In the genomic region with DNA sequence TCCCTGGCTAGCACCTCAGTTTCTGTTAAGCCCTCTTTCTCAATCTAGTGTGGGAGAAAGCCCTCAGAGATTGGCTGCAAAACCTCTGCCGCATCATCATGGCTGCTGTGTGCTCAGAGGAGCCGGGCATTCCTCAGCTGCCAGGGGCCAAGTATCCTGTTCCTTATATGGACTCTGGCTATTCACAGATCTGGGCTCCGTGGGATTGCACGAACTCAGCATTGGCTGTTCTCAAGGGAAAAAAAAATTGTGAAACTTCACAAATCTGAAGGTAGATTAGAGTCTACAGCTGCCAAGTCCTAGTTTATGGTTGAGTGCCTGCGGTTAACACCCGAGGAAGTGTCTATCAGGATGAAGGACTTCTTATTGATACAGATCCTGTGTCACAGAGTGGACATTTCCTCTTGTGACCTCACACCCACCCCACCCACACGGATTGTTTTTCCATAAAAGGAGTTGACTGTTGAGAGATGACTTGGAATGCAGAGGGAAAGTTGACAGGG, we compare ENCODE assay signal across 8 mouse cellular contexts. TPM values are rescaled to one million over a fixed set of nuclear protein-coding genes. Genes with fewer than 3 reads are reported as not detected.
DNase-seq lines count a peak whose midpoint lies in the region; ATAC-seq and TF ChIP-seq lines count a peak whose summit lies in the region.

No protein-coding gene starts in this region.

- no peak overlapping the region for H3K9ac ChIP-seq in intestine, embryonic 16.5 days (ENCODE audit: low read depth, low read length)
- no peak overlapping the region for H3K9ac ChIP-seq in hindbrain, postnatal 0 days (replicated peaks; ENCODE audit: low read length)

- H3K4me2 ChIP-seq in intestine, embryonic 16.5 days (ENCODE audit: low read depth, low read length): no peak overlapping the region
- no peak overlapping the region for H3K4me2 ChIP-seq in hindbrain, postnatal 0 days (ENCODE audit: low read depth, low read length)

- 34% methylated on average over 7 of the region's 7 CpGs for WGBS in intestine, embryonic 16.5 days
- 40% methylated on average over 7 of the region's 7 CpGs for WGBS in hindbrain, postnatal 0 days

- no peaks in the 10 kb centered on the region for H3K27me3 ChIP-seq in intestine, embryonic 16.5 days (replicated peaks; ENCODE audit: control insufficient read depth, insufficient read depth, low read length)
- no peaks in the 10 kb centered on the region for H3K27me3 ChIP-seq in hindbrain, postnatal 0 days (ENCODE audit: insufficient read depth, low read length)

- H3K27ac ChIP-seq in gastrocnemius, adult 2 months: peak overlapping the region; percentile 89
- H3K27ac ChIP-seq in intestine, embryonic 16.5 days (ENCODE audit: low read length): no peak overlapping the region
- no peak overlapping the region for H3K27ac ChIP-seq in hindbrain, postnatal 0 days

- TF ChIP-seq CTCF in gastrocnemius, adult 2 months (IDR thresholded peaks at IDR 0.05): no peak
- TF ChIP-seq CTCF in hindbrain, postnatal 0 days (IDR thresholded peaks at IDR 0.05; ENCODE audit: low read depth): no peak

- H3K4me1 ChIP-seq in intestine, embryonic 16.5 days (ENCODE audit: control insufficient read depth, insufficient read depth, low read length): 0 out of 2 replicates have a peak, but pooled peaks cover 7% of the 10 kb centered on the region
- no peaks in the 10 kb centered on the region for H3K4me1 ChIP-seq in hindbrain, postnatal 0 days (ENCODE audit: insufficient read depth, low read length)

- intact Hi-C loops in gastrocnemius, adult 2 months (cut with DNase I): loop anchor here (1.0 kb wide), 1 partner anchor 44 kb away; a partner anchor contains a TSS
- intact Hi-C loops in left cerebral cortex, postnatal 25 days (cut with DNase I): loop anchor here (10.0 kb wide), 1 partner anchor 575 kb away; no protein-coding TSS in a partner anchor

- H3K4me3 ChIP-seq in gastrocnemius, adult 2 months: peak overlapping the region; percentile 62
- H3K4me3 ChIP-seq in intestine, embryonic 16.5 days (ENCODE audit: low read length): no peak overlapping the region
- no peak overlapping the region for H3K4me3 ChIP-seq in hindbrain, postnatal 0 days (ENCODE audit: low read length)

- no peaks in the 10 kb centered on the region for H3K9me3 ChIP-seq in intestine, embryonic 16.5 days (ENCODE audit: control insufficient read depth, low read length)
- no peaks in the 10 kb centered on the region for H3K9me3 ChIP-seq in hindbrain, postnatal 0 days (ENCODE audit: low read length)

- peak; percentile 34 for DNase-seq in adrenal gland, postnatal 14 days
- peak; percentile 80 for DNase-seq in gastrocnemius, adult 2 months
- DNase-seq in lung, postnatal 36 days: peak; percentile 83
- no peak for DNase-seq in left cerebral cortex, postnatal 25 days (ENCODE audit: low spot score in 2 of 2)
- DNase-seq in spleen, postnatal 10 days (ENCODE audit: low spot score in 2 of 2): no peak
- no peak for DNase-seq in hindbrain, postnatal 0 days (ENCODE audit: low spot score)
- no peak for DNase-seq in cerebellum, adult 11 months

- no peaks in the 10 kb centered on the region for H3K36me3 ChIP-seq in intestine, embryonic 16.5 days (ENCODE audit: control insufficient read depth, insufficient read depth, low read length)
- no peaks in the 10 kb centered on the region for H3K36me3 ChIP-seq in hindbrain, postnatal 0 days (ENCODE audit: insufficient read depth, low read length)

- peak; percentile 67 for ATAC-seq in intestine, embryonic 16.5 days
- ATAC-seq in hindbrain, postnatal 0 days: no peak

RNA-seq across cellular contexts. Expression of a gene that starts 44.1 kb away (rescaled TPM):
- 58.7 and 62.7 TPM in 2 replicates for total RNA-seq in adrenal gland, postnatal 14 days (2021)
- total RNA-seq in gastrocnemius, adult 2 months (2021): 100 to 1,000 TPM; 585 to 709 TPM
- polyA plus RNA-seq in intestine, embryonic 16.5 days (2015; fragmentation: Nextera tagmentation; extraction: Ambion mirVana): 35.7 and 37.2 TPM in 2 replicates
- 10 to 100 TPM; 18.9 to 19.1 TPM for total RNA-seq in left cerebral cortex, postnatal 25 days (2021)
- total RNA-seq in hindbrain, postnatal 0 days (2014; rRNA removed): 24.4 and 29.7 TPM in 2 replicates
- 17.0 and 17.4 TPM in 2 replicates for polyA plus RNA-seq in hindbrain, postnatal 0 days (2015; fragmentation: Nextera tagmentation; extraction: Ambion mirVana)

RNA-seq across cellular contexts. Expression of a gene that starts 54.1 kb away (rescaled TPM):
- total RNA-seq in adrenal gland, postnatal 14 days (2021): 2.6 and 5.7 TPM in 2 replicates
- 1 to 10 TPM; 1.5 to 5.5 TPM for total RNA-seq in gastrocnemius, adult 2 months (2021)
- polyA plus RNA-seq in intestine, embryonic 16.5 days (2015; fragmentation: Nextera tagmentation; extraction: Ambion mirVana): 0.18 and 0.20 TPM in 2 replicates
- total RNA-seq in left cerebral cortex, postnatal 25 days (2021): 1 to 10 TPM; 1.7 to 2.1 TPM
- total RNA-seq in hindbrain, postnatal 0 days (2014; rRNA removed): 0.37 and 0.97 TPM in 2 replicates
- polyA plus RNA-seq in hindbrain, postnatal 0 days (2015; fragmentation: Nextera tagmentation; extraction: Ambion mirVana): 0.55 and 0.57 TPM in 2 replicates

Comparison
In these comparisons a context has a peak if more than half of its experiments do, and no peak if none do; other contexts are left out.
1. DNase-seq: peak in adrenal gland, postnatal 14 days (single experiment), gastrocnemius, adult 2 months (single experiment) and lung, postnatal 36 days (single experiment); none in left cerebral cortex, postnatal 25 days (0 of 2), spleen, postnatal 10 days (0 of 2), hindbrain, postnatal 0 days (single experiment) and cerebellum, adult 11 months (single experiment).